18 mouse cellular contexts compared by ENCODE assay signal in the genomic region with DNA sequence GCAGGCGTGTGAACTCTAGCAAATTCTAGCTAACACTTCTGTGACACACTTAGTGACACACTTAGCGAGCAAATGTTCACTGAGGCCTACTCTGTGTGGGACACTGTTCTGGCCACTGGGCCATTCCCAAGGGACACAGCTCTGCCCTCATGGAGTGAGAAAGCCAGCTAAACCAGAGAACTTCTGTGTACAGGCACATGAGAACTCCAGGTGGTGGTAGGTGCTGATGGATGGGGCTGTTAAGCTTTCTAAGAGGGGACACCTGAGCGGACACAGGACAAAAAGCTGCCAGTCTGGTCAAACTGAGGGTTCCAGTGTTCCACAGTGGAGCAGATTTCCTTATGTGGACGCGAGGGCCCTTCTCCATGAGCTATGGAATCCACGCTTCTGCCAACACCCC. TPM values are rescaled to one million over a fixed set of nuclear protein-coding genes. Genes with fewer than 3 reads are reported as not detected.
A peak's percentile ranks its signal among the peaks of the same experiment; 100 is the strongest.
DNase-seq lines count a peak whose midpoint lies in the region; ATAC-seq and TF ChIP-seq lines count a peak whose summit lies in the region.
"Had no signal": no experiment of that assay in that cellular context is flagged by ENCODE, and none has a peak within 500 bp of the region (broad histone marks: within the 10 kb centered on the region; RNA-seq: fewer than 3 reads in every experiment).

No protein-coding gene starts in this region.

- no peak for TF ChIP-seq CTCF in embryonic fibroblast, embryonic 13.5 days (IDR thresholded peaks at IDR 0.05; ENCODE audit: borderline replicate concordance, insufficient read depth, low read length)

- H3K4me1 ChIP-seq in heart, embryonic 10.5 days = peaks cover 100% of the 10 kb centered on the region
- peaks cover 82% of the 10 kb centered on the region for H3K4me1 ChIP-seq in hindbrain, embryonic 10.5 days (replicated peaks)
- H3K4me1 ChIP-seq in hindbrain, embryonic 12.5 days = peaks cover 52% of the 10 kb centered on the region
- peaks cover 98% of the 10 kb centered on the region for H3K4me1 ChIP-seq in embryonic facial prominence, embryonic 10.5 days
- H3K4me1 ChIP-seq in embryonic fibroblast, embryonic 13.5 days (ENCODE audit: control insufficient read depth, insufficient read depth, low read length) = peaks cover 42% of the 10 kb centered on the region
- peaks cover 94% of the 10 kb centered on the region for H3K4me1 ChIP-seq in kidney, embryonic 16.5 days (ENCODE audit: insufficient read depth, low read length)

- no peaks in the 10 kb centered on the region for H3K36me3 ChIP-seq in heart, embryonic 10.5 days
- H3K36me3 ChIP-seq in hindbrain, embryonic 10.5 days = no peaks in the 10 kb centered on the region
- no peaks in the 10 kb centered on the region for H3K36me3 ChIP-seq in hindbrain, embryonic 12.5 days
- no peaks in the 10 kb centered on the region for H3K36me3 ChIP-seq in embryonic facial prominence, embryonic 10.5 days (replicated peaks)
- no peaks in the 10 kb centered on the region for H3K36me3 ChIP-seq in kidney, embryonic 16.5 days (ENCODE audit: insufficient read depth, low read length)
- H3K36me3 ChIP-seq: G1E had no signal

- TF ChIP-seq POLR2A in embryonic fibroblast, embryonic 13.5 days (IDR thresholded peaks at IDR 0.05; ENCODE audit: low read depth, low read length) = no peak

- peak overlapping the region; percentile 98 for H3K27ac ChIP-seq in heart, embryonic 10.5 days
- peak overlapping the region; percentile 72; the same call in 1 of the 2 replicates for H3K27ac ChIP-seq in hindbrain, embryonic 10.5 days
- H3K27ac ChIP-seq in hindbrain, embryonic 12.5 days = no peak overlapping the region
- H3K27ac ChIP-seq in embryonic facial prominence, embryonic 10.5 days (replicated peaks) = peak overlapping the region; percentile 89
- H3K27ac ChIP-seq in embryonic fibroblast, embryonic 13.5 days (ENCODE audit: insufficient read depth, low read length) = peak overlapping the region; percentile 97
- H3K27ac ChIP-seq in kidney, embryonic 16.5 days (ENCODE audit: low read length) = no peak overlapping the region; the same call in 1 of the 2 replicates

- no peak overlapping the region for H3K9ac ChIP-seq in hindbrain, embryonic 12.5 days
- H3K9ac ChIP-seq in kidney, embryonic 16.5 days (replicated peaks; ENCODE audit: low read length) = no peak overlapping the region

- DNase-seq in heart, embryonic 10.5 days (ENCODE audit: low spot score) = no peak
- DNase-seq in heart, adult 11 months = no peak
- no peak for DNase-seq in hindbrain, embryonic 10.5 days (ENCODE audit: low spot score)
- DNase-seq in embryonic facial prominence, embryonic 10.5 days (ENCODE audit: low spot score) = no peak
- DNase-seq in gastrocnemius, adult 18-20 months (ENCODE audit: low spot score) = no peak
- DNase-seq: heart, postnatal 36 days; kidney, adult 11 months; kidney, postnatal 25 days; midbrain, embryonic 14.5 days; right cerebral cortex, adult 18-20 months; thymus, adult 18-20 months had no signal

- WGBS in heart, embryonic 10.5 days = 75% methylated on average over 6 of the region's 6 CpGs
- WGBS in hindbrain, embryonic 10.5 days = 89% methylated on average over 6 of the region's 6 CpGs
- 87% methylated on average over 6 of the region's 6 CpGs for WGBS in hindbrain, embryonic 12.5 days
- WGBS in embryonic facial prominence, embryonic 10.5 days = 93% methylated on average over 6 of the region's 6 CpGs
- 91% methylated on average over 6 of the region's 6 CpGs for WGBS in kidney, embryonic 16.5 days

- H3K9me3 ChIP-seq in heart, embryonic 10.5 days = no peaks in the 10 kb centered on the region
- H3K9me3 ChIP-seq in hindbrain, embryonic 10.5 days = no peaks in the 10 kb centered on the region
- H3K9me3 ChIP-seq in hindbrain, embryonic 12.5 days (replicated peaks) = no peaks in the 10 kb centered on the region
- no peaks in the 10 kb centered on the region for H3K9me3 ChIP-seq in embryonic facial prominence, embryonic 10.5 days
- H3K9me3 ChIP-seq in kidney, embryonic 16.5 days (ENCODE audit: low read length) = no peaks in the 10 kb centered on the region

- no peak for ATAC-seq in hindbrain, embryonic 12.5 days (ENCODE audit: low FRiP score)
- no peak for ATAC-seq in kidney, embryonic 16.5 days (ENCODE audit: low FRiP score, low TSS enrichment)
- ATAC-seq: hindbrain, postnatal 0 days had no signal

- H3K4me2 ChIP-seq in hindbrain, embryonic 12.5 days (replicated peaks) = no peak overlapping the region
- no peak overlapping the region for H3K4me2 ChIP-seq in kidney, embryonic 16.5 days (replicated peaks; ENCODE audit: low read depth, low read length)
- H3K4me2 ChIP-seq: liver, embryonic 11.5 days had no signal

- H3K4me3 ChIP-seq in heart, embryonic 10.5 days = peak overlapping the region; percentile 25; the same call in 1 of the 2 replicates
- no peak overlapping the region for H3K4me3 ChIP-seq in hindbrain, embryonic 10.5 days
- H3K4me3 ChIP-seq in hindbrain, embryonic 12.5 days = no peak overlapping the region
- no peak overlapping the region for H3K4me3 ChIP-seq in embryonic facial prominence, embryonic 10.5 days
- H3K4me3 ChIP-seq in embryonic fibroblast, embryonic 13.5 days (ENCODE audit: insufficient read depth, low read length) = no peak overlapping the region
- H3K4me3 ChIP-seq in kidney, embryonic 16.5 days (ENCODE audit: low read length) = no peak overlapping the region

- no peaks in the 10 kb centered on the region for H3K27me3 ChIP-seq in heart, embryonic 10.5 days (ENCODE audit: insufficient read depth, poor library complexity, severe bottlenecking)
- peaks cover 66% of the 10 kb centered on the region for H3K27me3 ChIP-seq in hindbrain, embryonic 10.5 days (ENCODE audit: insufficient read depth, poor library complexity, severe bottlenecking)
- H3K27me3 ChIP-seq in hindbrain, embryonic 12.5 days = peaks cover 25% of the 10 kb centered on the region
- H3K27me3 ChIP-seq in embryonic facial prominence, embryonic 10.5 days (replicated peaks; ENCODE audit: low read depth, poor library complexity, severe bottlenecking) = peaks cover 34% of the 10 kb centered on the region
- no peaks in the 10 kb centered on the region for H3K27me3 ChIP-seq in kidney, embryonic 16.5 days (ENCODE audit: insufficient read depth, low read length)

RNA-seq across cellular contexts. Expression of gene Unc5b, which starts 13.5 kb away (rescaled TPM):
- 17.9 and 18.8 TPM in 2 replicates for polyA plus RNA-seq in heart, embryonic 10.5 days (2016; fragmentation: Nextera tagmentation; extraction: Ambion mirVana)
- 2.4 and 2.6 TPM in 2 replicates for polyA plus RNA-seq in hindbrain, embryonic 10.5 days (2016; fragmentation: Nextera tagmentation; extraction: Ambion mirVana)
- polyA plus RNA-seq in hindbrain, embryonic 12.5 days (2016; fragmentation: Nextera tagmentation; extraction: Ambion mirVana) = 3.4 and 4.3 TPM in 2 replicates
- 6.0 and 7.2 TPM in 2 replicates for polyA plus RNA-seq in embryonic facial prominence, embryonic 10.5 days (2016; fragmentation: Nextera tagmentation; extraction: Ambion mirVana)
- 101 and 119 TPM in 2 replicates for polyA plus RNA-seq in embryonic fibroblast, embryonic 13.5 days (2011; ENCODE audit: insufficient read length, low read depth, missing spikeins)
- 10.4 and 10.5 TPM in 2 replicates for polyA plus RNA-seq in kidney, embryonic 16.5 days (2015; fragmentation: Nextera tagmentation; extraction: Ambion mirVana)
- 1 to 10 TPM; 1.3 to 3.3 TPM for total RNA-seq in gastrocnemius, adult 18-20 months (2021)
- total RNA-seq: common myeloid progenitor, adult 5-6 weeks had no signal
- polyA plus RNA-seq: G1E had no signal

Comparison
In these comparisons a context has a peak if more than half of its experiments do, and no peak if none do; other contexts are left out.
1. H3K27ac ChIP-seq: peak in heart, embryonic 10.5 days (single experiment), hindbrain, embryonic 10.5 days (single experiment), embryonic facial prominence, embryonic 10.5 days (single experiment) and embryonic fibroblast, embryonic 13.5 days (single experiment); none in hindbrain, embryonic 12.5 days (single experiment) and kidney, embryonic 16.5 days (single experiment).